Mouse (Mus musculus): ENCODE data around the gene Rbm31y. TPM values are rescaled to one million over a fixed set of nuclear protein-coding genes. Genes with fewer than 3 reads are reported as not detected.
"Not testable (repeated sequence)": the region's sequence is repeated elsewhere in the genome, so short reads cannot be mapped to it uniquely, and the experiment has no call there.

The Rbm31y gene
- polyA plus RNA-seq (2012; rRNA removed), result not detected in 2 replicates

DNA sequence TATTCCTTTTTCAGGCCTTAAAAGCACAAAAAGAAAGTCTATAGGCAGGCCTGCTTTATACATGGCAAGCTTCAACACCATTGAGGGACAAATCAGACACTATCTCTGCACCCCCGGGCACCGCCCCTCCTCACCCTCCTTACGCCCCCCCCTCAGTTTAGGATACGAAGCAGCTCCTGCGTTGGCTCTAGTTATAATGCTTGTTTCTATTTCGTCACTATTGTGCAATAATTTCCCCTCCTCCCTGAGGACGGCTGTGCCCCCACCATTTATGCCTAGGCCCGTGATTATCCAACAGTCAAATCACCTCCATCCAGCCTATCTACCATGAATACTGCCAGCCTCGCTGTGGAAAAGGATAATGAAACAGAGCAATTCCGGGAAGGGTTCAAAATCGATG lies at the start of gene Rbm31y:
Gene Rbm31y (plus strand): TSS at position 301 of the 400 bp plus-strand sequence.
- not testable (repeated sequence) for DNase-seq (ENCODE audit: low read depth)

All from gonadal fat pad, adult 2 months (tissue).